Mouse (Mus musculus): ENCODE measurements around the gene Gap43. TPM values are rescaled to one million over a fixed set of nuclear protein-coding genes. Genes with fewer than 3 reads are reported as not detected.

The Gap43 gene
- polyA plus RNA-seq, 1 experiment = not detected

DNA sequence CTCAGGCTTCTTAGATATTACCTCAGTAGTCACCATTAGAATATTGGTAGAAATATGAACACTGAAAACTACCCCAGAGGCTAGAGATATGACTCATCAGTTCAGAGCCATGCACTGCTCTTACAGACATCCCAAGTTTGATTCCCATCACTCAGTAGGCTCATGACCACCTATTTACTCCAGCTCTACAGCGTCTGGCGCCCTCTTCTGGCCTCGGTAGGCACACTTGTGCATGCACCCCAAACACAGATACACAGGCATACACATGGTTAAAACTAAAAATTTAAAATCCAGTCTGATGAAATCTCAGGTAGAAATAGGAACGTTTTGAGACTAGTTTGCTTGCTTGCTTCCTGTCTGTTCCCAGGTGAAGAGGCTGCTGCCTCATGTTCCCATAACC is 109.1 kb downstream of the Gap43 start:
- Histone ChIP-seq H3K4me3 (ENCODE audit: insufficient read depth, low read length) (no peak overlapping the region), H3K4me1 (ENCODE audit: control insufficient read depth, insufficient read depth, low read length) (no peaks in the 10 kb centered on the region), H3K27ac (ENCODE audit: insufficient read depth, low read depth, low read length) (no peak overlapping the region)
- no peak for TF ChIP-seq POLR2A (IDR thresholded peaks at IDR 0.05; ENCODE audit: borderline replicate concordance, low read depth, low read length)
- no peak for TF ChIP-seq CTCF (IDR thresholded peaks at IDR 0.05; ENCODE audit: low read depth, low read length)

Measured in bone marrow macrophage, adult 2 months (primary cell).